Mouse (Mus musculus): ENCODE results near the gene Kcna1.

Kcna1 gene

DNA sequence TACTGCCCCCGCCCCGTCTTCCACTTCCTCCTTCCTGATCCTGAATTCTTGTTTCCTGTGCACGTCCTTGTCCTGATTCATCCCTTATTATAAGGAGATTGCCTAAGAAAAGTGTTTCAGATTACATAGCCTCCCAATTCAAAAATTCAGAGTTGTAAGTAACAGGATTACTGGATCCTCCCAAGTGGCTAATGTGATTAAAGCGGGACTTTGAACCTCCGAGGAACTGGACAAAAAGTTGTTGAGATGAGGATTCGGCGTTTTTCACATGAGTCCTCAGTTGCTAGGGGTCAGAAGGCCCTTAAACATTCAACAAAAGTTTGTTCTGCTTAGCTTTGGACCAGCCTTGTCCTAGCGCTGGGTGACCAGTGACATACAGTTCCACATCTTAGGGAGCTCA lies at the start of gene Kcna1:
Kcna1 (minus strand) TSS at position 4 of the 400 bp plus-strand sequence.
- no peak for DNase-seq (ENCODE audit: low read depth)

DNA sequence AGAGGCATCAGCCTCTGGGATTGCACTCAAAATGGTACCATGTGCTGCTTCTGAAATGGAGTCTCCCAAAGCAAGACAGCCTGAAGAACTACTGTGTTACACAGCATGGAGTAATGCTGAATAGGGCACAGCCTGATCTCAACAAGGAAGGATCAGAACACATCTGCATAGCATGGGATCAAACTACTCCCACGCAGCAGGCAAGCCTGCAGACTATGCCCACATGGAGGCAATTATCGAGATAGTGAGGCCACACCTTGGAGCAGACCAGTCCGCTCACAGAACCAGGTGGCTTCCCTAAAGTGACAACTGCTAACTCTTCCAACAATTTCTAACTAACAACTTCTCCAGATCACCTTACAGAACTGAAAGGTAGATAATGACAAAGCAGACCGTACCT lies 40.9 kb upstream of the Kcna1 start:
- DNase-seq (ENCODE audit: low read depth), result no peak

DNA sequence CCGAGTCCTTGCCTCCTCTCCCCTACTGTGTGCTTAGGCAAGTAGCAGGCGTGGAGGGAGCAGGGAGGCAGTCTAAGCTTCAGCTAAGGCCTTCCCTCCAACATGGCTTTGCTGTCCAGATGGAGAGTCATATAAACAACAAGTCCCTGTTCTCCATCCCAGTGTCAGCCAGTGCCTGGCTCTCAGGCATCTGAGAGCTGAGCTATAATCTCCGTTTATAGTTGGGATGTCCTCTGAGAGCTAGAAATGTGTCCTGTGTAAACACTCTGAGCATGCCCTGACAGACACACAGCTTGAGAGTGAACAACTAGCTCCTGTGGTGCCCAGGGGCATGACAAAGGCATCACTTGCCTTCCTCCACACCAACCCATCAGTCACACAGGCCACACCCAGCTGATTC lies 39.0 kb upstream of the Kcna1 start:
- no peak for DNase-seq (ENCODE audit: low read depth)

DNA sequence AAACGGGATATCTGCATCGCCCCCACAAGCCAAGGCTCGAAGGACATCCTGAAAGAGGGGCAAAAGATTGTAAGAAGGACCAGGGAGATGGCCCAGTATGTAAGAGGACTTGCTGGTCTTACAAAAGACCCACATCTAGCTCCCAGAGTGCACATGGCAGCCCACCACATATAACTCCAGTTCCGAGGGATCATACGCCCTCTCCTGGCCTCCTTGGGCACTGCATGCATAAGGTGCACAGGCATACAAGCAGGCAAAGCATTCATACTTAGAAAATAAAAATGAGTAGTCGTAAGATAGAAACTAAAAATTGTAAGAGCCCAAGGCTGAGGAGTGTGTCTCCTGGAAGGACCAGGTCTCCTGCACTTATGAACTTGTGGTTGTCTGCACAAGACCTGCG lies 32.8 kb upstream of the Kcna1 start:
- no peak for DNase-seq (ENCODE audit: low read depth)

- DNase-seq (ENCODE audit: low read depth), result no peak
These were observed 20.8 kb upstream of the Kcna1 start for GRCm38 (mm10) chr6:126667001-126667400.

DNA sequence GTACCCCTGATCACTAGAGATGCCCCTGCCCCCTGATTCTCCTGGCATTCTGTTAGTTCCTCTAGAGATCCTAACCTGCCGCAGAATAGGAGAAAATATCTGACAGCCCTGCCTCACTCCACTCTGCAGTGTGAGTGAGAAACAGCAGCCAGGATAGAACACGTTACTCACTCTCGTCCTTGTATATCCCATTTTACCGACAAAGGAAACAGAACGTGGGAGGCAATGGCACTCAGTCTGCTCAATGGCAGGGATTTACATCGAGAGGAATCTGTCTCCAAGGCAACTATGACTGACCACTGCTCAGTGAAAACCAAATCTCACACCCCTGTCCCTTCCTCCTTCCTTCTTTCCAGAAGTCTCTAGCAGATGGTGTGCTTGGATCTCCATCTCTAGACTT lies 19.9 kb upstream of the Kcna1 start:
- DNase-seq (ENCODE audit: low read depth), result no peak

- no peak for DNase-seq (ENCODE audit: low read depth)
These were observed 18.4 kb upstream of the Kcna1 start for GRCm38 (mm10) chr6:126664569-126664968.

DNA sequence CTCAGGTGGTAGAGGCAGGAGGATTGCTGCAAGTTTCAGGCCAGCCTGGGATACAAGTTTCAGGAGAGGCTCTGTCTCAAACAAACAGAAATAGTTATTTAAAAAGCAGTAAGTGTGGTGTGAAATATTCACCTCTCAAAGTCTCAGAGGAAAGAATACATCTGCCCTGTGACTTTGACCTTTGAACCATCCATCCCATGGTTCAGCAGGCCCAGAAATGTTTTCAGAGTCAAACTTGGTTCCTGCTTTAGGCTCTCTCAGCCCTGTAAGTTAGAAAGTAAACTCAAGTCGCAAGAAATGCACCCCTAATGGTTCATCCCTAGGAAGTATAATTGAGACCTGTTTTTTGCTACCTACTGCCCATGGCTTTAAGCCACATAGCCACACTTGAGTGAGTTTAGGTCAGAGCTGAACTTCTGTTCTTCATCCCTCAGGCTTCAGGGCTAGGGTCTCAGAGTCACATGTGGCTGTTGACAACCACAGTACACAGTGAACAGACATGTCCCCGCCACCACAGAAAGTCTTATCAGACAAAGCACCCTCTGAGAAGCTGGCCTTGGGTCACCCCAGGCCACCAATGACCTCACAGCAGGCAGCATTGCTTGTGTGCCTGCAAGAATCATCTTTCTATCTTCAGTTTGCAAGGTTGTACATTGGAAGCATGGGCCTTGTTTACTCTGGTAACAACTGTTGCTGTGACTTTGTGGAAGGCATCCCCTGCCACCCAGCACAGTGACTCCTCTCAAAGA lies 11.6 kb upstream of the Kcna1 start:
- DNase-seq (ENCODE audit: low read depth), result no peak

DNA sequence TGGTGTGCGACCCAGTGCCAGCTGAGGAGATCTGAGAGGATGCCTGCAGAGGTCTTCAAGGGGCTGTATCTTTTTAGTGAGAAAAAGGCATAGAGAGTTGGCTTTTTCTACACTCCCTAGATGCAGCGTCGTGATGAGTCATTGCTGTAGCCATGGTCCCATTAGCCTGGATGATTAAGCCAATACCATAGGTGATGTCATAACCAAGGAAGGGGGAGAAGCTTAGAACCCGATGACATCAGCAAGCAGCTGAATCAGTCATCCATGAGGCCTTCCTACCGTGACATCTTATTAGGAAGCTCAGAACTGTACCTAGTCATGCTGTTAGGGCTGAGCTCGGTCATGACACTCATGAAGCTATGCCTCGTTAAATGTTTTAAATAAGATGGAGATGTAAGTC lies 7.4 kb upstream of the Kcna1 start:
- DNase-seq (ENCODE audit: low read depth), result no peak

DNA sequence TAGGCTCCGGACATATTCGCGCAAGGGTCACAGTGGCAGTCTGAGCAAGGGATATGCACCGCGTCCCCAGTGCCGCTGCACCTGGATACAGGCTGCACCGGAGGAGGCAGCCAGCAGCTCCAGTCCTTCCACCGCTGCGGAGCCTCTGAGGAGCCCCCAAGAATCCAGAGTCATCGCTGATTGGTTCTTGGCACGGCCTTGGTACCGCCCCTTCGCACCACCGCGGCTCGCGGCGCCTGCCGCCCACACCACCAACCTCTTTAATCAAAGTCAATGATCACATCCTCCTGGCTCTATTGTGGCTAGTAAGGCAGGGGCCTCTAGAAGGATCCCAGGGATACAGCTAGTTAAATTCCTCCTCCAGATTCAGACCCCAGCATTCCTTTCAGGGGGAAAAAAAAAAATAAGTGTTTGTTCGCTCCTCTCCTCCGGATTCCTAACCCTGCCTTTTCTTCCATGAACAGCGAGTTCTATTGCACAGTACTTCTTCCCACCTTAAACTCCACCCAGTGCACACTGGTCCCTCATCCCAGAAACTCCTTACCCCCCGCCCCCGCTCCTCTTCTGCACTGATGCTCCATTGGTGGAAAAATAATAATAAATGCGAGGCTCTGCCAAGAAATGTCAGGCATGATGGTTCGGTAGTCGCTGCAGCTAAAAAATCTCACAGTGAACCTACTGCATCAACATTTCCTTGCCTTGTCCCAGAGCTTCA lies 383 bp downstream of the Kcna1 start:
- no peak for DNase-seq (ENCODE audit: low read depth)

- no peak for DNase-seq (ENCODE audit: low read depth)
These were observed 1.1 kb downstream of the Kcna1 start for GRCm38 (mm10) chr6:126645044-126645541.

DNA sequence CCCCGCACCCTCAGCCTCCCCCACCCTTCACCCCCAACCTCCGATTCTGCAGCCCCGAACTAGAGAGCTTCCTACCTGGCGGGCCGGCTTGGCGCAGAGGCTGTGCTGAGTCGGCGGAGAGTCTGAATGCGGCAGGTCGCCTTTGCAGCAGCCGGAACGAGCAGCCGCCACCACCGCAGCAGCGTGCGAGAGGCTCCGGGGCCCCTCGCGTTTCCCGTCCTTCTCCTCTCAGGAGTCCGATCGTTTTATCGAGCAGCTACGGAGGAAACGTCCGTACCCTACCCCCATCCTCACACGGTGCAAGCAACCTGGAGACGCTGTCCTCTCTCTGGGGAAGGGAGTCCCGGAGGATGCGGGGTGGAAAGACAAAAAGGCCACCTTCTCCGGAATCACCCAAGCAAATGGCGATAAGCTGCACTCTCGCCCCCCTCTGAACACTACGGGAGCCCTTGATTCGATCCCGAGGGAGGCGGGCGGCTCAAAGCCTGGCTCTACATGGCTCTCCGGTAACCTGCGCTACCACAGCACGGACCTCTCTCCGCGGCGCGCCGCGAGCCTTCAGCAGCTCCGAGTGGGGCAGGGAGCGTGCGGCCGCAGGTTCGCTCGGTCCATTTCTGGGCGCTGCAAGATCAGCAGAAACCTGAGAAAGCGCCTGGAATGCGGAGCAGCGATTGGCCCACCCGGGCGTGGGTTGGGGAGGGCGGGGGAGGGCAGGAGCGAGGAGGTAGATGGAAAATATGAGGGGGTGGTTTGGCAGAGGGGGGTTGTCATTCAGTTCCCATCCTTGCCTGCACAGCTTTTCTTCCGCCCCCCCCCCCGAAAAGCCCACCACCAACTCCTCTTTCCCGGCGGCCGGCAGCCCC lies 1.8 kb downstream of the Kcna1 start:
- DNase-seq (ENCODE audit: low read depth), result no peak

DNA sequence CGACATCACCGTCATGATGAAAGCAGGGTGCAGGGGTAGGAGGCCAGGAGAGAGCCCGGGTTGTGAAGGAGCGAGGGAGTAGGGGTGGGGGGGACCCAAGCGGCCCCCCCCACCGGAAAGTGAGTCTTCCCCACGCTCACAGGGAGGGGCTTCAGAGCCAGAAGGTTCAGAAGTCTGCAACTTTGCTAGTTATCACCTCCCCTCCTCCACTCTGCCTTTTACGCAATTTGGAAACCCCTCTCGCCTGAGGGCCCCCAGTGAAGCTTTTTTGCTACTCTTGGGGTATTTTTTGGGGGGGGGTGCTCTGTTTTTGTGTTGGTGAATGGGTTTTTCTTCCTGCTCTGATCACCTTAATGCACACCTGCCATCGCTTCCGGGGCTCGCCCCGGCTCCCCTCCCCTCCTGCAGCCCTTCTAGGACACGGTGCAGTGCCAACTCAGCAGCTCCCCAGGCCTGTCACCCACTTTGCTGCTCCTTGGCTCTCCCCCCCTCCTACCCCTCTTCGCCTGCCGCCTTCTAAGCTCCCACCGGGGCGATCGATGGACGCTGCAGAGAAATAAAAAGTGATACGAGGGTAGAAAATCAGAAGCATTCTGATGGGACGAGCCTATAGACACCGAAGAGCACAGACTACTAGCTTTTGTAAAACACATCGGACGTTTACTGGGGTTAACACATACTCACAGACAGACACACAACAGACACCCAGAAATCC lies 2.7 kb downstream of the Kcna1 start:
- no peak for DNase-seq (ENCODE audit: low read depth)

GRCm38 (mm10) chr6:126642856-126643321 lies 3.3 kb downstream of the Kcna1 start:
- no peak for DNase-seq (ENCODE audit: low read depth)

DNA sequence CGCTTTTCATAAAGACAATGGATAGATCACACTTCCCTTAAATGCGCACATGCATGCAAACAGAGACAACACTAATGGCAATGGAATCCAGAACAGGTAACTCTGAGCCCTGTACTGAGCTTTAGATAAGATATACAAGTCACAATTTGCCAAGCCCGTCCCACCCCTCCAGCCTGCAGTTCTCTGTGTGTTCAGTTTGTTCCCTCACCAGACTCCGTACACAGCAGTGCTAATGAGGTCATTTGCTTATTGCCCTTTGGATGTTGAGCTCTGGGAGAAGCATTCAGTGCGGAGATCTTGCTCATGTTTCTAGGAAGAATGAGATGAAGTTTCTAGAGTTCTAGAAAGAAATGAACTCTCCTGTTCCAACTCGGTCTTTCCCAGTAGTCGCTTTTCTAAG lies 17.7 kb downstream of the Kcna1 start:
- DNase-seq (ENCODE audit: low read depth), result no peak

DNA sequence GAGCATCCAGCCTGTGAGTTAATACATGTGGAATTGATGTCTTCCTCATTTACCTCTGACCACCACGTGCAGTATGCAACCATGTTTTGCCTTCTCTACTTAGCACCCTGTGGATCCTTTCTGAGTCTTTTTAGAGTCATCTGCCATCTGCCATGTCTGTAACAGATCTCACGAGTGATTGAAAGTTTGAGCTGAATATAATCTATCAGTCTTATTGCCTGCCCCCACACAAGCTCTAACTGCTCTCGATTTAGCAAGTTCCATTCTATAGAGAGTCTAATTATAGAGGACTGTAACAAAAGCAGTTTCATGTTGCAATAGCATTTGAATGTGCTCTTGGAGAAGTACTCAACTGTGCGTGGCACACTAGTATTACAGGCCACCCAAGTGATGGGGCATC lies 27.7 kb downstream of the Kcna1 start:
- no peak for DNase-seq (ENCODE audit: low read depth)

DNA sequence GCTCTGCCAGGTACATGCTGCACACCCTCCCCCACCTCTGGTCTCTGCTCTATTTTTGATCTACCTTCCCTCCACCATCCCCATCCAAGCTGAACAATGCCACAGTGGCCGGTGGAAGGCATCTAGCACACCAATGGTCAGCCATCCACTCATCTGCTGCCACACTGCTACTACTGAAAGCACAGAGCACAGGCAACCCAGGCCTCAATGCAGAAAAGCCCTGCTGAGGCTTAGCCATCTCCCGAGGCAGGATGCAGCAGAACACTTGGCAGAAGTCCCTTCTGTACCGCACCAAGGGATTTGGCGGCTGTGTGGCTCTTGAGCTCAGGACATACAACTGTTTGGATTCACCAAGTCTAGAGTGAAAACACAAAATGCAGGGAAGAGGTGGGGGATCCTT lies 35.4 kb downstream of the Kcna1 start:
- no peak for DNase-seq (ENCODE audit: low read depth)

DNA sequence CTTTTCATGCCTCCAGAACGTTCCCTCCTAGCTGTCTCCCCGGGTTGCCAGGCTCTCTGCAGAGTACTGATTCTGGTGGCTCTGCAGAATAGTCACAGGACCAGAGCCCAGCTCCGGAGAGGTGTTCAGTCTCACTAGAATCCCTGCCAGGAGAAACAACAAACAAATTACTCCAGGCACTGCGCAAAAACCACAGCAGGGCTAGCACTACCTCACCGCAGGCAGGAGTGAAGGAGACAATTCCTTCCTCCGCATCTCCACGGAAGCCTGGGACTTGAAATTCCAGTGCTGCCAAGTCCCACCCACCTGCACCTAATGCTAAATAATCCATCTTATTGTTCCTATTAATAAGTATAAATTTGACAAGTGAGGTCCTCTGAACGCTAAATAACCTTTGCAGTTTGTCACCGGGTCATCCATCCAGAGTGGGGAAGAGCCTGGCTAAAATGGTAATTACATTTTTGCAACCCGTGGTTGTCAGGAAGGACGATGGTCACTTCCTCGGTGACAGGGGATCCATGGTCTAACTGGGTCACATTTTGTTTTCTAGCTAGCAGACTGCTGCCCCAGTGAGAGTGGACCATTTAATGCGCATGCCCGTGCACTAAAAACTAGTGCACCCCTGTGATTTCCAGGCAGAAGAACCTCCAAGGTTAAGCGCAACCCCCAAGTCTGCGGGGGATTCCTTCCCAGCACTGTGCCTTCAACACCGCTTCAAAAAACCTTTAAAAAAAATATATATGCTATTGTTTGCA lies 36.8 kb downstream of the Kcna1 start:
- no peak for DNase-seq (ENCODE audit: low read depth)

GRCm38 (mm10) chr6:126601843-126602326 lies 44.3 kb downstream of the Kcna1 start:
- no peak for DNase-seq (ENCODE audit: low read depth)

DNA sequence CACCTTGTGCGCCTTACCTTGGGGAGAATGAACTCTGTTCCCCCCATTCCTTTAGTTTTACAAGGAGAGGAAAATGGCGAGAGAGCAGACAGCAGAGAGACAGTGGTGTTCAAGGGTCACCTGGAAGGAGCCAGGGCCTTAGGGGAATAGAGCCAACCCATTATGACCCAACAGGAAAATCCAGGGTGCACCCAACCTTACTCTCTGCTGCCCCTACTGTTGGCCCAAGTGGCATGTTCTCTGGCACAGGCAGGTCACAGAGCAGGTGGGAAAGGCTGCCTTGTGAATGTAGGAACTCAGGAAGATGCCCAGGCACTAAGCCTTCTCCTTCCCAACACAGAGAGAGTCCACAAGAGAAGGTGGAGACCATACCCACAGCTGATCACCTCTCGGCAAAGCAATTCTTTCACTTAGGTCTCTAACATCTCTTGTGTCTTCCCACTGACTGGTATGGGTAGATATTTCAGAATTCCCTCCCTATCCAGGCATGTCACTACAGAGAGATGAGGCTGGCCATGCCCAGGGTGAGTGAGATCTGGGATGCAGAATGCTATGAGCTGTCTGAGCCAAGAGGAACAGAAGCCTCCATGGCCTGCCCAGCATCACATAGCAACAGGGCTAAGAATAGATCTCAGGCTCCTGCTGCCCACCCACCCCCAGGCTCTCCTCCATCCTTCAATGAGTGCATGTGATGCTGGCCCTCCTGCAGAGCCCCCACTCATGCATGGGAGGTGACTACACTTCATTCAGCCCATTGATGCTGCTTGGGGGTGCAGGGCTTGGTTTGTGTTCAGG lies 46.8 kb downstream of the Kcna1 start:
- DNase-seq (ENCODE audit: low read depth), result no peak

Measured in c-Kit-positive CD71-negative TER-119-negative erythroid progenitor cells, embryonic 14.5 days (primary cell).